Mouse (Mus musculus): Measurements from ENCODE around the gene Zfp790. TPM values are rescaled to one million over a fixed set of nuclear protein-coding genes. Genes with fewer than 3 reads are reported as not detected.
"Not testable (repeated sequence)": the region's sequence is repeated elsewhere in the genome, so short reads cannot be mapped to it uniquely, and the experiment has no call there.

Gene Zfp790
- polyA plus RNA-seq, 1 experiment from 2014 or later: 13.2 TPM

DNA sequence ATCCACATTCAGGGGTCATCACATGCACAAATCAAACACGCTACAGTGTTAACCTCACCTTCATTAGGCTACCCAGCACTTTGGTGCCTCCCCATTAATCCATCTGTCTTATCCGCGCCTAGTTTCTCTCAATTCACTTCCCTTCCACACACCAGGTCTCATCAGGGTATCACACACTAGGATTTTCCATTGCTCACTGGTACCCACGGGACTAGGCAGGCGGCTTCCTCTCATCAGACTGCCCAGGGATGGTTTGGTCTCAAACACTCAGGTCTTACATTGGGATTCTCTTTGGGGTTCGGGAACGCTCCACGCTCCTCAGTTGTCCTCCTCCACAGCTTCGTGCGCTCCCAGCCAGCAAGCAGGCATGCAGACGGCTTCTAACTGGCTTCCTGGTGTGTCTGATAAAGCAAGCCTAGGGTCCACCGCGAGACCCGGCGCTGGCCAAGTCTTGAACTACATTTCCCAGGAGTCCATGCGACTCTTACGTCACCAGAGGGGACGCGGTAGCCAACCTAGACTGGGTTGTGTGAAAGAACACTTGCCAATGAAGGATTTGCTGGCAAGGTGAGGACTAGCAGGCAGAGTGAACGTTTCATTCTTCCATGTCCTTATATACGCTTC lies 37.4 kb downstream of the Zfp790 start, which contains the start of gene Zfp940:
Gene Zfp940 (minus strand): TSS at position 451 of the 624 bp plus-strand sequence.
- peak within 1 kb of the TSS; percentile 86 for H3K27ac ChIP-seq
- H3K36me3 ChIP-seq (replicated peaks): peaks cover 33% of the 10 kb centered on the region
- H3K9me3 ChIP-seq: peaks cover 8% of the 10 kb centered on the region; the same call in 1 of the 2 replicates
- H3K4me3 ChIP-seq: peak within 1 kb of the TSS; percentile 72
- H3K27me3 ChIP-seq (ENCODE audit: poor library complexity, severe bottlenecking): no peaks in the 10 kb centered on the region
- WGBS: 2% methylated on average over 21 of the region's 21 CpGs
- peaks cover 14% of the 10 kb centered on the region for H3K4me1 ChIP-seq
- peak; percentile 87 for DNase-seq (ENCODE audit: extremely low spot score, low spot score)

- Histone ChIP-seq H3K36me3 (replicated peaks) (peaks cover 10% of the 10 kb centered on the region), H3K9me3 (peaks cover 4% of the 10 kb centered on the region; the same call in 1 of the 2 replicates), H3K4me3 (peak within 1 kb of the TSS; percentile 73), H3K27me3 (ENCODE audit: poor library complexity, severe bottlenecking) (no peaks in the 10 kb centered on the region), H3K4me1 (peaks cover 13% of the 10 kb centered on the region), H3K27ac (peak within 1 kb of the TSS; percentile 76)
- peak; percentile 85 for DNase-seq (ENCODE audit: extremely low spot score, low spot score)
- 8% methylated on average over 32 of the region's 32 CpGs for WGBS
Measured at GRCm38 (mm10) chr7:29859532-29860517, 43.9 kb downstream of the Zfp790 start, which contains the start of gene Zfp420. Gene Zfp420, plus strand, starts transcription at chr7:29859979.

DNA sequence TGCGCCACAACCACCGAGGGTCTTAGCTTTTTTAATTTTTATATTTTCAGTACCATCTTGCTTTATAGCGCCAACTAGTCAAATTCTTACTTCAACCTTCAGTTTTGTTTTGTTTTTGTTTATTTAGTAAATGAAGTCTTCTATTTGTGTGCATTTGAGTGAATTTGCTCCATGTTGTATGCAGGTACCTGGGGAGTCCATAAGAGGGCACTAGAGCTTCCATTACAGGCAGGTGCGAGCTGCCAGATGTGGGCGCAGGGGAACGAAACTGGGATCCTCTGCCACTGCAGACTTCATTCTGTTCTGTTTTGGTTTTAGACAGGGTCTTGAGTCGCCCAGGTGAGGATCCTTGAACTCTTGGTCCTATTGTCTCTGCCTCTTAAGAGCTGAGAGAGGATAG lies 45.7 kb downstream of the Zfp790 start:
- no peak overlapping the region for H3K27ac ChIP-seq
- peaks cover 10% of the 10 kb centered on the region for H3K36me3 ChIP-seq (replicated peaks)
- no peak for DNase-seq (ENCODE audit: extremely low spot score, low spot score)
- H3K9me3 ChIP-seq: peaks cover 7% of the 10 kb centered on the region; the same call in 1 of the 2 replicates
- peaks cover 13% of the 10 kb centered on the region for H3K4me1 ChIP-seq
- WGBS: 87% methylated on average over 7 of the region's 7 CpGs
- H3K27me3 ChIP-seq (ENCODE audit: poor library complexity, severe bottlenecking): no peaks in the 10 kb centered on the region
- no peak overlapping the region for H3K4me3 ChIP-seq

DNA sequence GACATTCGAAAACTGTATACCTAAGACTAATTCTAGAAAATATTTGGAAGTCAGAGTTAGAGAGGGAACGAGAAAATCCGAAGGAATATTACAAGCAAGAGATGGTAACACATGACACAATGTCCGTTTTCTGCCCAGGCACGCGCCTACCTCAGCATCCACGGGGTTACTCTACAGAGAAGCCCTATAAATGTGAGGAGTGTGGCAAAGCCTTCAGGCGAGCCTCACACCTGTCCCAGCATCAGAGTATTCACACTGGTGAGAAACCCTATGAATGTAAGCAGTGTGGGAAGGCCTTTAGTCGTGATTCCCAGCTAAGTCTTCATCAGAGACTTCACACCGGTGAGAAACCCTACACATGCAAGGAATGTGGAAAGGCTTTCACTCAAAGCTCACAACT lies 58.3 kb downstream of the Zfp790 start:
- Histone ChIP-seq H3K27me3 (ENCODE audit: poor library complexity, severe bottlenecking) (no peaks in the 10 kb centered on the region), H3K4me1 (no peaks in the 10 kb centered on the region), H3K9me3 (peaks cover 48% of the 10 kb centered on the region), H3K36me3 (replicated peaks) (peaks cover 65% of the 10 kb centered on the region), H3K27ac (no peak overlapping the region), H3K4me3 (no peak overlapping the region)
- no peak for DNase-seq (ENCODE audit: extremely low spot score, low spot score)
- WGBS: 97% methylated on average over 10 of the region's 10 CpGs

DNA sequence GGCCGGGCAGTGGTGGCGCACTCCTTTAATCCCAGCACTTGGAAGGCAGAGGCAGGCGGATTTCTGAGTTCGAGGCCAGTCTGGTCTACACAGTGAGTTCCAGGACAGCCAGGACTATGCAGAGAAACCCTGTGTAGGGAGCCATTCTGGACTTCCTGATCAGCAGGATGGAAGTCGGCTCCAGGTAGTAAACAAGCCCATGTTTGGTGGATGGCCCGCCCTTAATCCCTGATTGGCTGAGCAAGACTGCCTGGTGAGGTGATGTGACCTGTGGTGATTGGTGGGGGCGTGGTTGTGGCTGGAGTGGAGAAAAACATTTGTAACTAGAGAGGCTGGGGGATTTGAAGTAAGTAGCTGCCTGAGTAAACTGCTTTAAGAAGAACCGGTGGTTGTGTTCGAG lies 61.6 kb downstream of the Zfp790 start:
- H3K27ac ChIP-seq; H3K4me3 ChIP-seq; DNase-seq (ENCODE audit: extremely low spot score, low spot score); H3K4me1 ChIP-seq; H3K27me3 ChIP-seq (ENCODE audit: poor library complexity, severe bottlenecking): not testable (repeated sequence)
- H3K9me3 ChIP-seq: peaks cover 41% of the 10 kb centered on the region
- peaks cover 54% of the 10 kb centered on the region for H3K36me3 ChIP-seq (replicated peaks)
- WGBS: 95% methylated on average over 9 of the region's 9 CpGs

DNA sequence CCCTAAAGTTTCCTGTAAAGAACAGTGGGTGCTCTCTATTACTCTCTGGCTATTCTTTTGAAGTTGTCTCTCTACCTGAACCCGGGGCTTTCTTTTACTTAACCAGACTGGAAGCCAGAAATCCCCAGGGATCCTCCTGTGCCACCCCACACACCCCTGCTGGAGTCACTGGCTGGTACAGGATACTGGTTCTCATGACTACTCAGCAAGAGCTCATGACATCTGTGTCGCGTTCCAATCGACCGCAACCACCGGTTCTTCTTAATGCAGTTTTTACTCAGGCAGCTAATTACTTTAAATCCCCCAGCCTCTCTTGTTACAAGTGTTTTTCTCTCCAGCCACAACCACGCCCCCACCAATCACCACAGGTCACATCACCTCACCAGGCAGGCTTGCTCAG lies 64.1 kb downstream of the Zfp790 start:
- no peak for DNase-seq (ENCODE audit: extremely low spot score, low spot score)
- no peak overlapping the region for H3K27ac ChIP-seq
- H3K36me3 ChIP-seq (replicated peaks): peaks cover 29% of the 10 kb centered on the region
- peaks cover 47% of the 10 kb centered on the region for H3K9me3 ChIP-seq
- no peaks in the 10 kb centered on the region for H3K4me1 ChIP-seq
- no peaks in the 10 kb centered on the region for H3K27me3 ChIP-seq (ENCODE audit: poor library complexity, severe bottlenecking)
- 64% methylated on average over 7 of the region's 7 CpGs for WGBS
- no peak overlapping the region for H3K4me3 ChIP-seq

MicroRNA genes within 50 kb of the gene (microRNA counts, 519-probe panel; counts per million panel counts)
- microRNA mmu-miR-1964: 341 counts per million, percentile 65 among the panel's probes with 10 or more counts

Small RNA genes lying within 50 kb of the gene (microRNA-seq; reads per million reads assigned to microRNA genes)
- gene Mir1964: 5.4 reads per million, percentile 13 among the genes with 10 or more reads in this experiment

Other genes with a start within 250 kb of the Zfp790 start
- 0.14 TPM in 1 of 2 replicates, not detected in the other for gene Catsperg2, start 89.1 kb upstream of the Zfp790 start, polyA plus RNA-seq (2016; fragmentation: Nextera tagmentation; extraction: Ambion mirVana)
- 11.6 and 11.8 TPM in 2 replicates for gene Zfp84, start 47.6 kb upstream of the Zfp790 start, polyA plus RNA-seq (2016; fragmentation: Nextera tagmentation; extraction: Ambion mirVana)
- gene Zfp30, start 32.1 kb upstream of the Zfp790 start, polyA plus RNA-seq (2016; fragmentation: Nextera tagmentation; extraction: Ambion mirVana): 6.9 and 7.0 TPM in 2 replicates
- 10.5 and 10.6 TPM in 2 replicates for gene Zfp940, start 37.6 kb downstream of the Zfp790 start, polyA plus RNA-seq (2016; fragmentation: Nextera tagmentation; extraction: Ambion mirVana)
- gene Zfp420, start 43.9 kb downstream of the Zfp790 start, polyA plus RNA-seq (2016; fragmentation: Nextera tagmentation; extraction: Ambion mirVana): 8.4 and 9.0 TPM in 2 replicates
- gene Zfp27, start 90.5 kb downstream of the Zfp790 start, polyA plus RNA-seq (2016; fragmentation: Nextera tagmentation; extraction: Ambion mirVana): 9.8 and 10.0 TPM in 2 replicates
- 4.0 and 5.2 TPM in 2 replicates for gene Zfp383, start 92.1 kb downstream of the Zfp790 start, polyA plus RNA-seq (2016; fragmentation: Nextera tagmentation; extraction: Ambion mirVana)
- gene Zfp74, start 138.0 kb downstream of the Zfp790 start, polyA plus RNA-seq (2016; fragmentation: Nextera tagmentation; extraction: Ambion mirVana): 13.5 and 13.8 TPM in 2 replicates
- 22.7 and 25.0 TPM in 2 replicates for gene Zfp568, start 167.8 kb downstream of the Zfp790 start, polyA plus RNA-seq (2016; fragmentation: Nextera tagmentation; extraction: Ambion mirVana)
- 2.8 and 3.6 TPM in 2 replicates for gene Zfp14, start 235.3 kb downstream of the Zfp790 start, polyA plus RNA-seq (2016; fragmentation: Nextera tagmentation; extraction: Ambion mirVana)